Mouse (Mus musculus): ENCODE measurements around the gene Tnfsf14.

DNA sequence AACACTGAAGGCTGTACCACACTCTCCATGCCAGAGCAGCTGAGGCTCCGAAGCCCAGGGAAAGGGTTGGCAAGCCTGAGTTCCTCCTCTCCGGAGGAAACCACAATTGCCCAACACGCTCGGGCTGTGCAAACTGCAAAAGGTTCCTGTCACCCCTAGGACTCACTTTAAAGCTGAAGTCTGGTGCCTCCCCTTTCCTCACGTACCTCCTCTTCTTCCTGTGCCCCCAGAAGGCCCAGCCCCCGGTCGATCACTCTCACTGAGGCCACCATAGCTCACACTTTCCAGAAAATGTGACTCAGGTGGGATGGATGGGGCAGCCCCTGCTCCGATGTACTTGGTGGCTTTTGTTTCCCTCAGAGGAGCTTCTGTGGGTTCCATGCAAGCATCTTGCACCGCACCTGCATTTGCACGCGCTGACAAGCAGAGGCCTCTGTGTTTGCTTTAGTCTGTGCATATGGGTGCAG lies at the start of gene Tnfsf14:
- no peak for TF ChIP-seq CTCF (conservative IDR thresholded peaks at IDR 0.05; ENCODE audit: low read length)
- no peak for TF ChIP-seq POU5F1 (IDR thresholded peaks at IDR 0.05; ENCODE audit: borderline replicate concordance, low read length)
